ENCODE assay signal across 19 mouse cellular contexts in the genomic region with DNA sequence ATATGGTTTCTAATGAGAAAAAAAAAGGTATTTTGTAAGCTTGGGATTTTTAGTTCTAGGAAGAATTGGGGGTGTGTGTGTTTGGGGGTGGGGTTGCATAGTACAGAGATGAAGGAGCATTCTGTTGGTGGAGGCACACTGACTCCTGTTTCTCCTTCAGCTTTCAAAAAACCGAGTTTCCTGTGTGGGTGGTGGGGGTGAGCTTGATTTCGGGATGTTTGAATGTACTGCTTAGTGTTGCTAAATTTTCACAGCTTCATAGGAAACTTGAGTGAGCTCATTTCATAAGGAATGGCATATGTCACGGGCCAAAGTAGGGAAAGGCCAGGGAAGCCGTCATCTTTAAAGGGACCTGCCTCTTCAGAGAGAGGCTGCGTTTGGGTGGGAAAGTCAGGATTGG.
A peak's percentile ranks its signal among the peaks of the same experiment; 100 is the strongest.
DNase-seq lines count a peak whose midpoint lies in the region; ATAC-seq and TF ChIP-seq lines count a peak whose summit lies in the region.
"Had no signal": no experiment of that assay in that cellular context is flagged by ENCODE, and none has a peak within 500 bp of the region (broad histone marks: within the 10 kb centered on the region; RNA-seq: fewer than 3 reads in every experiment).

No protein-coding gene starts in this region.

- intact Hi-C loops in gastrocnemius, adult 2 months (cut with DNase I): no loop called here
- intact Hi-C loops in left cerebral cortex, postnatal 25 days (cut with DNase I): no loop called here
- intact Hi-C loops in left cerebral cortex, postnatal 10 days (cut with DNase I): no loop called here

- H3K27ac ChIP-seq in gastrocnemius, adult 2 months: peak overlapping the region; percentile 38; the same call in 1 of the 2 replicates
- peak overlapping the region; percentile 24; the same call in 1 of the 2 replicates for H3K27ac ChIP-seq in limb, embryonic 15.5 days
- H3K27ac ChIP-seq: hindbrain, embryonic 12.5 days; macrophage; midbrain, embryonic 10.5 days had no signal

- H3K9ac ChIP-seq in limb, embryonic 15.5 days: no peak overlapping the region
- H3K9ac ChIP-seq: hindbrain, embryonic 12.5 days had no signal

- H3K9me3 ChIP-seq in limb, embryonic 15.5 days: no peaks in the 10 kb centered on the region
- H3K9me3 ChIP-seq: hindbrain, embryonic 12.5 days; midbrain, embryonic 10.5 days had no signal

- ATAC-seq in limb, embryonic 15.5 days (ENCODE audit: insufficient number of reproducible peaks, low FRiP score, low TSS enrichment, low read depth): no peak
- ATAC-seq: inflammation-experienced regulatory T-cells, adult 6 months had no signal

- H3K27me3 ChIP-seq in limb, embryonic 15.5 days: no peaks in the 10 kb centered on the region
- H3K27me3 ChIP-seq: hindbrain, embryonic 12.5 days had no signal

- H3K4me2 ChIP-seq in limb, embryonic 15.5 days: no peak overlapping the region
- H3K4me2 ChIP-seq: hindbrain, embryonic 12.5 days; liver, embryonic 11.5 days had no signal

- H3K36me3 ChIP-seq in limb, embryonic 15.5 days: no peaks in the 10 kb centered on the region
- H3K36me3 ChIP-seq: hindbrain, embryonic 12.5 days; midbrain, embryonic 10.5 days had no signal

- WGBS in limb, embryonic 15.5 days: 58% methylated on average over 5 of the region's 5 CpGs

- TF ChIP-seq CTCF in gastrocnemius, adult 2 months (IDR thresholded peaks at IDR 0.05): no peak

- peaks cover 28% of the 10 kb centered on the region for H3K4me1 ChIP-seq in limb, embryonic 15.5 days

- no peak overlapping the region for H3K4me3 ChIP-seq in gastrocnemius, adult 2 months
- no peak overlapping the region for H3K4me3 ChIP-seq in limb, embryonic 15.5 days
- H3K4me3 ChIP-seq: hindbrain, embryonic 12.5 days; midbrain, embryonic 10.5 days had no signal

- DNase-seq in gastrocnemius, adult 2 months: no peak
- DNase-seq in gastrocnemius, postnatal 25 days: no peak
- DNase-seq in left cerebral cortex, postnatal 25 days (ENCODE audit: low spot score in 2 of 2): peak; percentile 43 to 77
- no peak for DNase-seq in left cerebral cortex, postnatal 10 days (ENCODE audit: extremely low spot score in 1 of 2, low spot score in 2 of 2)
- DNase-seq in thymus, postnatal 14 days: peak; percentile 46
- DNase-seq in thymus, postnatal 10 days (ENCODE audit: low spot score in 2 of 2): no peak
- no peak for DNase-seq in layer of hippocampus, postnatal 14 days (ENCODE audit: low spot score in 2 of 2)
- DNase-seq: cerebellum, adult 8-10 months; heart, postnatal 10 days; kidney, adult 2 months; kidney, postnatal 10 days; lung, adult 18-20 months; thymus, adult 18-20 months had no signal

Comparison
In these comparisons a context has a peak if more than half of its experiments do, and no peak if none do; other contexts are left out.
1. DNase-seq: peak in left cerebral cortex, postnatal 25 days (2 of 2) and thymus, postnatal 14 days (single experiment); none in gastrocnemius, adult 2 months (single experiment), gastrocnemius, postnatal 25 days (single experiment), left cerebral cortex, postnatal 10 days (0 of 2), thymus, postnatal 10 days (0 of 2) and layer of hippocampus, postnatal 14 days (0 of 2).